Mouse (Mus musculus) CD4-positive naive resting alpha-beta T cell, adult 76 days (primary cell): ENCODE measurements around the gene Trim23. TPM values are rescaled to one million over a fixed set of nuclear protein-coding genes. Genes with fewer than 3 reads are reported as not detected.

ENCODE experiments used
- total RNA-seq: library from RNA; stranded (reverse); gene quantifications from one replicate; pipeline ENCODE4 v1.2.4, GENCODE M21; 2023

Gene Trim23
- 14.5 TPM for total RNA-seq

GRCm38 (mm10) chr13:104178650-104179121 is at the start of gene Trim23:
TSS of gene Trim23 (plus strand) at chr13:104178797.

DNA sequence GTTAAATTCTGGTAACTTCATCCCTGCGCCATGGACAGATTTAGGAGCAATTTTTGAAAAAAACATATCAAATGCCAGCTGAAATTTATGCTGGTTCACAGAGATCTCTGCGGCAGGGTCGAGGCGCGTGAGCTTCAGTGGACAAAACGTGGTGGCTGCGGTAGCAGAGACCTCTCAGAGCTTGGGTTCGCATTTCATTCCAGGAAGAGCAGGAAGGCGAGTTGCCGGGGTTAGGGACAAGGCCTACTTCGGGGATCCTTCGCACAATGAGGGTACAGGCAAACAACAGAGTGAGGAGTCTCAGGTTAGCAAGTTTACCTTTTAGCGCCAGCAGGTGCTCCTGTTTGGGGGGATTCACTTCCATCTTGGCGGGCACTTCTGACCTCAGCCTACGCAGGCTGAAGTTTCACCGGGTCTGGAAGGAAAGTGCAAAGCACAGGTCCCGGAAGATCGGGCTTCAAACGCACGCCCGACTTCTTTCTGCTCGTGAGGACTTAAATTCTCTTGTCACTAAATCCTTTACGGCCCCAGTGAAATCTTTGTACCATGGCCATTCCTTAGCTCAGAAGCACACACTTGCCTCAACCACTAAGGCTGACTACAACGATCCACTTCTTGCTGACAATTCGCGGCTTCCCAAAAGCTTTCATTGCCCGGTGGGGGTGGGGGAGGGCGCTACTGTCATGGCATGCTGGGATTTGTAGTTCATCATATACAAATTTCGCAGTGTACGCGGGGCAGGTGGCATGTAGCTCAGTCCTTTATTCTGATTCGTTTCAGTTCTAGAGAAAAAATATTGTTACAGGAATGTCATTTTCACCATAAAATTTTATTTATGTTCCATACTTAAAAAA is 574 bp upstream of the Trim23 start, which contains the start of gene Trappc13:
Gene Trappc13, minus strand, starts transcription at position 674 of the 854 bp plus-strand sequence.

GRCm38 (mm10) chr13:104228384-104229066 is 49.9 kb downstream of the Trim23 start, which contains the start of the genes Cenpk and Ppwd1:
TSS of gene Cenpk (plus strand) at chr13:104228611.
TSS of gene Ppwd1 (minus strand) at chr13:104228843.

Other genes with a start within 250 kb of the Trim23 start
- gene Nln, start 69.2 kb upstream of the Trim23 start, total RNA-seq = 12.5 TPM
- 2.4 TPM for gene Sgtb, start 69.1 kb upstream of the Trim23 start, total RNA-seq
- 20.5 TPM for gene Trappc13, start 328 bp upstream of the Trim23 start, total RNA-seq
- 2.9 TPM for gene Cenpk, start 49.8 kb downstream of the Trim23 start, total RNA-seq
- 25.9 TPM for gene Ppwd1, start 50.0 kb downstream of the Trim23 start, total RNA-seq
- gene Adamts6, start 109.0 kb downstream of the Trim23 start, total RNA-seq = 20.9 TPM